Mouse (Mus musculus): ENCODE measurements around the gene Usp54. TPM values are rescaled to one million over a fixed set of nuclear protein-coding genes. Genes with fewer than 3 reads are reported as not detected.

The Usp54 gene
- polyA plus RNA-seq, 1 experiment from 2014 or later, result 1.0 TPM

- no peak overlapping the region for H3K9ac ChIP-seq (ENCODE audit: low read depth, low read length)
- no peak for ATAC-seq (ENCODE audit: low read depth)
- peaks cover 3% of the 10 kb centered on the region; the same call in 1 of the 2 replicates for H3K4me1 ChIP-seq (ENCODE audit: control insufficient read depth, low read depth, low read length)
- H3K4me3 ChIP-seq (ENCODE audit: low read depth, low read length), result no peak overlapping the region
- no peak overlapping the region for H3K27ac ChIP-seq (ENCODE audit: low read length)
- no peaks in the 10 kb centered on the region for H3K9me3 ChIP-seq (replicated peaks; ENCODE audit: control insufficient read depth, low read length)
- no peaks in the 10 kb centered on the region for H3K36me3 ChIP-seq (ENCODE audit: control insufficient read depth, insufficient read depth)
- H3K4me2 ChIP-seq (ENCODE audit: low read depth, low read length), result no peak overlapping the region
- WGBS (ENCODE audit: insufficient replicate concordance), result 58% methylated on average over 2 of the region's 2 CpGs
- H3K27me3 ChIP-seq (ENCODE audit: control insufficient read depth, insufficient read depth, low read depth, low read length), result no peaks in the 10 kb centered on the region
Measured at GRCm38 (mm10) chr14:20626447-20626846, 14.4 kb downstream of the Usp54 start.

DNA sequence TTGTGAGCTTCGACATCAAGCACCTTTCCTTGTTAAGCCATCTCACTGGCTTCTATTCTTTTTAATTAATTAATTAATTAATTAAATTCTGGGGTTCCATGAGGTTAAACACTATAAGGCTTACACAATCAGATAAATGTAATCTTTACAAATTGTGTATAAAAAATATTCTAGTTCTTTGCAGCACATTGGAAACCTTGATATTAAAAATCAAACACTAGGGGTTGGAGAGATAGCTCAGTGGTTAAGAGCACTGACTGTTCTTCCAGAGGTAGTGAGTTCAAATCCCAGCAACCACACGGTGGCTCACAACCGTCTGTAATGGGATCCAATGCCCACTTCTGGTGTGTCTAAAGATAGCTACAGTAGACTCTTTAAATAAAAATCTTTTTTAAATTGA lies 18.0 kb downstream of the Usp54 start:
- no peaks in the 10 kb centered on the region for H3K27me3 ChIP-seq (ENCODE audit: control insufficient read depth, insufficient read depth, low read depth, low read length)
- 68% methylated on average over 3 of the region's 3 CpGs for WGBS (ENCODE audit: insufficient replicate concordance)
- H3K9me3 ChIP-seq (replicated peaks; ENCODE audit: control insufficient read depth, low read length), result no peaks in the 10 kb centered on the region
- ATAC-seq (ENCODE audit: low read depth), result no peak
- H3K4me2 ChIP-seq (ENCODE audit: low read depth, low read length), result no peak overlapping the region
- no peak overlapping the region for H3K4me3 ChIP-seq (ENCODE audit: low read depth, low read length)
- peaks cover 3% of the 10 kb centered on the region for H3K4me1 ChIP-seq (ENCODE audit: control insufficient read depth, low read depth, low read length)
- no peak overlapping the region for H3K9ac ChIP-seq (ENCODE audit: low read depth, low read length)
- no peaks in the 10 kb centered on the region for H3K36me3 ChIP-seq (ENCODE audit: control insufficient read depth, insufficient read depth)
- H3K27ac ChIP-seq (ENCODE audit: low read length), result no peak overlapping the region

DNA sequence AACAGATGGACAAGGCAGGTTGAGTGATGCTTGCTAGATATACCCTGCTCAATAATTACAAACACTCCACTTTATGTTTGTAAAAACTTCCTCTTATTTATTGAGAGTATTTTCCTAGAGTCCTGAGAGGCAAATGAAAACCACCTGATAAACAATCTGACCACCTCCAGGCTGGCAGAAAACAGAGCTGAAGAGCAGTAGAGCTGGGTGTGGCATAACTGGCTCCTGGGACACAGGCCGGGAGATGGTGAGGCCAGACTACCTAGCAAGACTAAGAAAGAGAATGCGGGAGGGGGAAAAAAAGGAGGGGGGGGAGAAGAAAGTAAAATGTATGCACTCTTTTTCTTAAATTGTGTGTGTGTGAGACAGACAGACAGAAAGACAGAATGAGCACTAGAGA lies 18.5 kb downstream of the Usp54 start:
- no peak overlapping the region for H3K9ac ChIP-seq (ENCODE audit: low read depth, low read length)
- no peak overlapping the region for H3K27ac ChIP-seq (ENCODE audit: low read length)
- no peak overlapping the region for H3K4me3 ChIP-seq (ENCODE audit: low read depth, low read length)
- peaks cover 3% of the 10 kb centered on the region for H3K4me1 ChIP-seq (ENCODE audit: control insufficient read depth, low read depth, low read length)
- H3K9me3 ChIP-seq (replicated peaks; ENCODE audit: control insufficient read depth, low read length), result no peaks in the 10 kb centered on the region
- no peak overlapping the region for H3K4me2 ChIP-seq (ENCODE audit: low read depth, low read length)
- 52% methylated on average over 2 of the region's 2 CpGs for WGBS (ENCODE audit: insufficient replicate concordance)
- no peaks in the 10 kb centered on the region for H3K27me3 ChIP-seq (ENCODE audit: control insufficient read depth, insufficient read depth, low read depth, low read length)
- no peaks in the 10 kb centered on the region for H3K36me3 ChIP-seq (ENCODE audit: control insufficient read depth, insufficient read depth)
- no peak for ATAC-seq (ENCODE audit: low read depth)

DNA sequence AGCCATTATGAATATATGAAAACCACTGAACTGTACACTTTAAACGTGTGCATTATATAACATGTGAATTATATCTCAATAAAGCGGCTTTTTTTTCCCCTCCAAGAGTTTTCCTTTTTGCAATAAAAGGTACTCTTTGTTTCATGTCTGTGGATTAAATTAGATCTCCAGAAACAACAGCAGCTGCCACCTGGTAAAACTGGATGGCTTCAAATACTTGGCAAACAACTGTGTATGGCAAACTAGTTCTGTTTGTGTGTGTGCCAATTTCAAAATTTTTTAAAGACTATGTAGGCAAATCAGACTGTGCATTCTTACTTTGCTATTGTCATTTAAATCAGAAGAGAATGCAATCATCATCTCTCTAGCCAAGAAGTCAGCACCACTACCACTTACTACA lies 19.0 kb downstream of the Usp54 start:
- 73% methylated on average over 2 of the region's 2 CpGs for WGBS (ENCODE audit: insufficient replicate concordance)

GRCm38 (mm10) chr14:20619131-20619530 lies 21.7 kb downstream of the Usp54 start:
- Histone ChIP-seq H3K27ac (ENCODE audit: low read length) (no peak overlapping the region), H3K4me1 (ENCODE audit: control insufficient read depth, low read depth, low read length) (peaks cover 15% of the 10 kb centered on the region), H3K9ac (ENCODE audit: low read depth, low read length) (no peak overlapping the region), H3K36me3 (ENCODE audit: control insufficient read depth, insufficient read depth) (no peaks in the 10 kb centered on the region), H3K4me3 (ENCODE audit: low read depth, low read length) (no peak overlapping the region), H3K27me3 (ENCODE audit: control insufficient read depth, insufficient read depth, low read depth, low read length) (no peaks in the 10 kb centered on the region), H3K4me2 (ENCODE audit: low read depth, low read length) (no peak overlapping the region), H3K9me3 (replicated peaks; ENCODE audit: control insufficient read depth, low read length) (no peaks in the 10 kb centered on the region)
- ATAC-seq (ENCODE audit: low read depth), result no peak

More for the DNA sequence above, 19.0 kb downstream of the Usp54 start:
- no peak for ATAC-seq (ENCODE audit: low read depth)
- Histone ChIP-seq H3K4me2 (ENCODE audit: low read depth, low read length) (no peak overlapping the region), H3K4me3 (ENCODE audit: low read depth, low read length) (no peak overlapping the region), H3K4me1 (ENCODE audit: control insufficient read depth, low read depth, low read length) (peaks cover 3% of the 10 kb centered on the region), H3K9ac (ENCODE audit: low read depth, low read length) (no peak overlapping the region), H3K27ac (ENCODE audit: low read length) (no peak overlapping the region), H3K9me3 (replicated peaks; ENCODE audit: control insufficient read depth, low read length) (no peaks in the 10 kb centered on the region), H3K27me3 (ENCODE audit: control insufficient read depth, insufficient read depth, low read depth, low read length) (no peaks in the 10 kb centered on the region), H3K36me3 (ENCODE audit: control insufficient read depth, insufficient read depth) (no peaks in the 10 kb centered on the region)

DNA sequence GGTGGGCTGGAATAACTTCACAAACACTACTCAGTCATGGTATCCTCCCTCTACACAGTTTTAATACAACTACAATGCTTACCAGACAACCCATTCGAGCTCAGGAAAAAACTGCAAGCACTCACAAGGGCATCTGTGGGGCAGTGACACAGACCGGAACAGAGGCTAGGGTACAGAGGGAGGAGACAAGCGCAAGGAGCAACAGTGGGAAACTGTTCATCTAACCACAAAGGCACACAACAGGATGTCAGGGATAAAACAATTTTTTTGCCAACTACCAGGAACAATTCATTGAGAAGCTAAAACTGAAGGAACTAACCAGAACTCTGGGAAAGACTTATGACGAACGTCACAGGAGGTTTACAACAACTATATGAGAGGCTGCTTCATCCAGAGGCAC lies 22.7 kb downstream of the Usp54 start:
- no peaks in the 10 kb centered on the region for H3K27me3 ChIP-seq (ENCODE audit: control insufficient read depth, insufficient read depth, low read depth, low read length)
- H3K4me3 ChIP-seq (ENCODE audit: low read depth, low read length), result no peak overlapping the region
- ATAC-seq (ENCODE audit: low read depth), result no peak
- H3K9ac ChIP-seq (ENCODE audit: low read depth, low read length), result no peak overlapping the region
- H3K36me3 ChIP-seq (ENCODE audit: control insufficient read depth, insufficient read depth), result no peaks in the 10 kb centered on the region
- H3K4me1 ChIP-seq (ENCODE audit: control insufficient read depth, low read depth, low read length), result peaks cover 15% of the 10 kb centered on the region
- no peak overlapping the region for H3K27ac ChIP-seq (ENCODE audit: low read length)
- H3K4me2 ChIP-seq (ENCODE audit: low read depth, low read length), result no peak overlapping the region
- WGBS (ENCODE audit: insufficient replicate concordance), result 20% methylated on average over 5 of the region's 5 CpGs
- no peaks in the 10 kb centered on the region for H3K9me3 ChIP-seq (replicated peaks; ENCODE audit: control insufficient read depth, low read length)

GRCm38 (mm10) chr14:20616421-20616820 lies 24.4 kb downstream of the Usp54 start:
- no peak overlapping the region for H3K4me3 ChIP-seq (ENCODE audit: low read depth, low read length)
- no peaks in the 10 kb centered on the region for H3K36me3 ChIP-seq (ENCODE audit: control insufficient read depth, insufficient read depth)
- ATAC-seq (ENCODE audit: low read depth), result no peak
- H3K27ac ChIP-seq (ENCODE audit: low read length), result no peak overlapping the region
- no peaks in the 10 kb centered on the region for H3K27me3 ChIP-seq (ENCODE audit: control insufficient read depth, insufficient read depth, low read depth, low read length)
- WGBS (ENCODE audit: insufficient replicate concordance), result 42% methylated on average over 2 of the region's 2 CpGs
- no peak overlapping the region for H3K9ac ChIP-seq (ENCODE audit: low read depth, low read length)
- peaks cover 12% of the 10 kb centered on the region for H3K4me1 ChIP-seq (ENCODE audit: control insufficient read depth, low read depth, low read length)
- H3K9me3 ChIP-seq (replicated peaks; ENCODE audit: control insufficient read depth, low read length), result no peaks in the 10 kb centered on the region
- H3K4me2 ChIP-seq (ENCODE audit: low read depth, low read length), result no peak overlapping the region

DNA sequence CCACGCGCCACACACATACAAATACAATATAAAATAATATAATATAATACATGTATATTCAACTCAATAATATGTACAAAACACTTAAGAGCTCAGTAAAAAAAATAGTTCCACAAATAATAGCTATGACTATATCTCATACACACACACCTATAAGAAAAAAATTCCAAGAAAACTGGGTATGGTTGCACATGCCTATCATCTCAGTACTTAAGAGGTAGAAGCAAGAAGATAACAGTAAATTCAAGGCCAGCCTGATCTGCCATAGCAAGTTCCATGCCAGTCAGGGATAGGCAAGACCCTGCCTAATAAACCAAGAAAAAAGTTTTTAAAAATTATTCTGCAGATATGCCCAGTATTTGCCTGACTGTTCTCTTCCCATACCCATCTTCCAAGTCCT lies 25.8 kb downstream of the Usp54 start:
- Histone ChIP-seq H3K9me3 (replicated peaks; ENCODE audit: control insufficient read depth, low read length) (no peaks in the 10 kb centered on the region), H3K4me2 (ENCODE audit: low read depth, low read length) (no peak overlapping the region), H3K4me1 (ENCODE audit: control insufficient read depth, low read depth, low read length) (peaks cover 12% of the 10 kb centered on the region), H3K9ac (ENCODE audit: low read depth, low read length) (no peak overlapping the region), H3K27me3 (ENCODE audit: control insufficient read depth, insufficient read depth, low read depth, low read length) (no peaks in the 10 kb centered on the region), H3K4me3 (ENCODE audit: low read depth, low read length) (no peak overlapping the region), H3K27ac (ENCODE audit: low read length) (no peak overlapping the region), H3K36me3 (ENCODE audit: control insufficient read depth, insufficient read depth) (no peaks in the 10 kb centered on the region)
- 93% methylated on average over 2 of the region's 2 CpGs for WGBS (ENCODE audit: insufficient replicate concordance)
- no peak for ATAC-seq (ENCODE audit: low read depth)

GRCm38 (mm10) chr14:20612820-20613219 lies 28.0 kb downstream of the Usp54 start:
- no peaks in the 10 kb centered on the region for H3K9me3 ChIP-seq (replicated peaks; ENCODE audit: control insufficient read depth, low read length)
- H3K36me3 ChIP-seq (ENCODE audit: control insufficient read depth, insufficient read depth), result no peaks in the 10 kb centered on the region
- H3K4me1 ChIP-seq (ENCODE audit: control insufficient read depth, low read depth, low read length), result peaks cover 12% of the 10 kb centered on the region
- no peak overlapping the region for H3K4me3 ChIP-seq (ENCODE audit: low read depth, low read length)
- ATAC-seq (ENCODE audit: low read depth), result no peak
- H3K27me3 ChIP-seq (ENCODE audit: control insufficient read depth, insufficient read depth, low read depth, low read length), result no peaks in the 10 kb centered on the region
- H3K9ac ChIP-seq (ENCODE audit: low read depth, low read length), result no peak overlapping the region
- no peak overlapping the region for H3K4me2 ChIP-seq (ENCODE audit: low read depth, low read length)
- 77% methylated on average over 1 of the region's 1 CpGs for WGBS (ENCODE audit: insufficient replicate concordance)
- H3K27ac ChIP-seq (ENCODE audit: low read length), result no peak overlapping the region

DNA sequence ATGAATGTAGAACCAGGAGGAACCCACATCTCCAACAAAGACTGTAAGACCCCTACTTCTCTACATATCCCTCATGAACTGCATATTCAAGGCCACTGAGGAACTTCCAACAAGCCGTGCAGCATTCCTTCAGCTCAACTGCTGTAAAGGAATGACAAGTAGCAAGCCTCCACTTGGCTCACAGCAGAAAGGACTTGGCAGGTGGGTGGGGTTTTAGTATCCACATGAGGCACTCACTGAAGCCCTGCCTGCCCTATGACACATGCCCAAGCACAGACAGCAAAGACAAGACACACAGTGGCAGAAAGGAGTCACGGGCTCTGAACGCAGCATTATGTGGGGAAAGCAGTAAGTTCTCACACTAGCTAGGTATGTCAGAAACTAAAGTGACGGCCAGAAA lies 30.7 kb downstream of the Usp54 start:
- H3K4me3 ChIP-seq (ENCODE audit: low read depth, low read length), result no peak overlapping the region
- WGBS (ENCODE audit: insufficient replicate concordance), result 73% methylated on average over 4 of the region's 4 CpGs

More for the DNA sequence above, 30.7 kb downstream of the Usp54 start:
- Histone ChIP-seq H3K27ac (ENCODE audit: low read length) (no peak overlapping the region), H3K9ac (ENCODE audit: low read depth, low read length) (no peak overlapping the region), H3K4me1 (ENCODE audit: control insufficient read depth, low read depth, low read length) (peaks cover 5% of the 10 kb centered on the region), H3K9me3 (replicated peaks; ENCODE audit: control insufficient read depth, low read length) (no peaks in the 10 kb centered on the region), H3K4me2 (ENCODE audit: low read depth, low read length) (no peak overlapping the region), H3K36me3 (ENCODE audit: control insufficient read depth, insufficient read depth) (no peaks in the 10 kb centered on the region), H3K27me3 (ENCODE audit: control insufficient read depth, insufficient read depth, low read depth, low read length) (no peaks in the 10 kb centered on the region)
- ATAC-seq (ENCODE audit: low read depth), result no peak

Measured in liver, embryonic 16.5 days (tissue).